Mouse (Mus musculus) kidney, postnatal 0 days (tissue): ENCODE measurements at regions not wholly inside any gene's neighbourhood (a gene's known extent, or its start where the extent isn't known, plus 50 kb on each side); places are given as distances from the start of the nearest gene placed in this dataset.

Experiments used
- ATAC-seq: fragments of 200-750 bp; cut with Nextera tagmentation; replicated peaks from 2 replicates; pipeline ENCODE4 v1.8.0; 2017; ENCODE audit warnings: low read depth, moderate number of reproducible peaks, moderate TSS enrichment, moderate library complexity; ENCODE audit not compliant: low FRiP score
- DNase-seq: peaks from one replicate; pipeline ENCODE4 v3.0.0-alpha.2; 2016; ENCODE audit warnings: low spot score
- H3K27ac ChIP-seq: fragments of 300-500 bp; sonication (generic); 2 replicates; pipeline ENCODE4 v1.5.1; 2014; ENCODE audit warnings: mild to moderate bottlenecking
- H3K27me3 ChIP-seq: fragments of 300-500 bp; sonication (generic); 2 replicates; pipeline ENCODE4 v1.6.1; 2014; ENCODE audit warnings: low read length, mixed read lengths; ENCODE audit not compliant: insufficient read depth
- H3K36me3 ChIP-seq: fragments of 300-500 bp; sonication (generic); 2 replicates; pipeline ENCODE4 v1.6.1; 2014; ENCODE audit warnings: low read length, mixed read lengths; ENCODE audit not compliant: insufficient read depth
- H3K4me1 ChIP-seq: fragments of 300-500 bp; sonication (generic); replicated peaks from 2 replicates; pipeline ENCODE4 v1.6.1; 2014; ENCODE audit warnings: antibody characterized with exemption, low read length, mixed read lengths; ENCODE audit not compliant: insufficient read depth
- H3K4me2 ChIP-seq: fragments of 300-500 bp; sonication (generic); 2 replicates; pipeline ENCODE4 v1.6.1; 2014; ENCODE audit warnings: mild to moderate bottlenecking, low read length, moderate library complexity, mixed read lengths
- H3K4me3 ChIP-seq: fragments of 300-500 bp; sonication (generic); replicated peaks from 2 replicates; pipeline ENCODE4 v1.5.1; 2014; ENCODE audit warnings: low read depth, low read length
- H3K9ac ChIP-seq: fragments of 300-500 bp; sonication (generic); 2 replicates; pipeline ENCODE4 v1.6.1; 2014; ENCODE audit warnings: low read depth, low read length
- H3K9me3 ChIP-seq: fragments of 300-500 bp; sonication (generic); replicated peaks from 2 replicates; pipeline ENCODE4 v1.6.1; 2016; ENCODE audit warnings: low read length, inconsistent platforms, mixed read lengths
- CTCF ChIP-seq: IDR thresholded peaks from 2 replicates; pipeline ENCODE4 v1.5.1; 2016; ENCODE audit warnings: antibody characterized with exemption, low read depth, mild to moderate bottlenecking, moderate library complexity
- WGBS: fragments of 180-500 bp; shearing (Covaris S2); extraction: QIAGEN DNeasy Blood & Tissue Kit; methylation state at CpG from one replicate; pipeline ENCODE4 v1.1.7; 2014; 5-methylcytosine and 5-hydroxymethylcytosine counted together

DNA sequence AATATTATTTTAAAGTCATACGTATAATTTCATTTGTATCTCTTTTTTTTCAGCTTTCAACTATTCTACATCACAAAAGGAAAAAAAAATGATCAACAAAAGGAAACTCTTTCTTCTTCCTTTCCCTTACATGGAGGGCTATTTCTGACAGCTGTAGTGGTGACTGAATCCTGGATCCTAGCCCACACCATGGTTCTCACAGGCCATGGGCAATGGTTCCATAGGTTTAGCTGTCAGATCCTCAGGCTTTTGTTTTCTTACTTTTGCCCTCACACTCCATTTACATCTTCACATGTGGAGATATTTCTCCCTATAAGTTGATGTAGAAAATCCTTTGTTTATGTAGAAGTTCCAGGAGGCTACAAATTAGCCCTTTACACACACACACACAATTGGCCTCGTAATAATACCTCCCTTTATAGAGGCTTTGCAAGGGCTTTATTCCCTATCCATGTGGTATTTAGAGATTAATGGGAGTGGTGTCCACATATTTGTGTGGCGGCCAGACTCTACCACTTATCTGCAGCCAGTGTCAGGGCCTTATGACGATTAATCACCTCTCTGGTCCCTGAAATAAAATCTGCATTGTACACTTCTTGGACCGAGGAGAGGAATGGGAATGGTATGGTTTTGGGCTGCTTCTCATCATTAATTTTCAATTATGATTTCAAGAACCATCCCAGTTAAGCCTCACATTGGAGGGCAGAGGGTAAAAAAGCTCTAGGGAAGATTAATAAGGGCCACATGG lies 1057.0 kb downstream of the Flrt2 start:
- H3K27me3 ChIP-seq = no peaks in the 10 kb centered on the region
- TF ChIP-seq CTCF = no peak
- no peaks in the 10 kb centered on the region for H3K9me3 ChIP-seq
- WGBS = 61% methylated on average over 5 of the region's 5 CpGs
- no peak overlapping the region for H3K9ac ChIP-seq
- no peak overlapping the region for H3K4me3 ChIP-seq
- no peaks in the 10 kb centered on the region for H3K4me1 ChIP-seq
- ATAC-seq (no peak), DNase-seq (peak; percentile 62)
- no peak overlapping the region for H3K27ac ChIP-seq
- no peak overlapping the region for H3K4me2 ChIP-seq
- H3K36me3 ChIP-seq = no peaks in the 10 kb centered on the region

DNA sequence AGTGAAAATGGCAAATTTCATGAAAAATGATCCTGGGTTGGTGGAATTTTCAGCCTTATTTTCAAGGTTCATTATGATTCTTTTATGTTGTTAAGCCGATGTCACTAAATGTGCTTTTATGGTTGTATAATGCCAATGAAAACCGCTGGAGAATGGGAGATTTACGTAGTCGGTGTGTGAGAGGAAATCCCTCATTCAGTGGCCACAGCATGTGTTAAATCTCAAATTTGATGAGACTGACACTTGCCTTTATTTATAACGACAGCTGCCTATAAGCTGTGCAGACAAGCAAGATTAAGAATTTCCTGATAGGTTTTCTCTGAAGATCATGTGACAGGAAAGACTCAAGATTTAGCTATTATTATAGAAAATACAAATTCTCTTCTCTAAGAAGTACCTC lies 1062.7 kb downstream of the Flrt2 start:
- Histone ChIP-seq H3K36me3 (no peaks in the 10 kb centered on the region), H3K27ac (no peak overlapping the region), H3K9me3 (no peaks in the 10 kb centered on the region), H3K27me3 (no peaks in the 10 kb centered on the region), H3K9ac (no peak overlapping the region), H3K4me3 (no peak overlapping the region), H3K4me1 (no peaks in the 10 kb centered on the region), H3K4me2 (no peak overlapping the region)
- DNase-seq = no peak
- 64% methylated on average over 5 of the region's 5 CpGs for WGBS
- no peak for ATAC-seq
- TF ChIP-seq CTCF = no peak

GRCm38 (mm10) chr12:96763153-96763552 lies 1071.1 kb downstream of the Flrt2 start:
- no peak overlapping the region for H3K9ac ChIP-seq

DNA sequence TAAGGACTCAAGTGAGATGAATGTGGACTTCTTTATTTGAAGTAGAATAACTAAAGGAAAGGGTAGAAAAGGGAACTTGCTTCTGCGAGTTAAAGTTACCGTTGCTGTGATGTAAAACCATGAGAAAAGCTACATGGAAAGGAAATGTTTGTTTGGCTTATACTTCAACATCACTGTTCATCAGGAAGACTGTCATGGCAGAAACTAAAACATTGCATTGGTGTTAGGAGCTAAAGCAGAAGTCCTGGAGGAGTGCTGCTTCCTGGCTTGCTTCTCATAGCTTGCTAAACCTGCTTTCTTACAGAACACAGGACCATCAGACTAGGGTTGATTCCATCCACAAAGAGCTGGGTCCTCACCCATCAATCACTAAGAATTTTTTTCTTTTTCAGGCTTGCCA lies 1071.6 kb downstream of the Flrt2 start:
- no peak overlapping the region for H3K27ac ChIP-seq
- no peak overlapping the region for H3K4me3 ChIP-seq
- ATAC-seq = no peak

More at GRCm38 (mm10) chr12:96763153-96763552, 1071.1 kb downstream of the Flrt2 start:
- ATAC-seq (no peak), DNase-seq (peak; percentile 9)
- Histone ChIP-seq H3K4me3 (no peak overlapping the region), H3K4me2 (no peak overlapping the region), H3K27ac (no peak overlapping the region), H3K36me3 (no peaks in the 10 kb centered on the region), H3K4me1 (no peaks in the 10 kb centered on the region), H3K27me3 (no peaks in the 10 kb centered on the region), H3K9me3 (no peaks in the 10 kb centered on the region)
- TF ChIP-seq CTCF = no peak
- 44% methylated on average over 5 of the region's 5 CpGs for WGBS

GRCm38 (mm10) chr12:96764186-96764585 lies 1072.2 kb downstream of the Flrt2 start:
- H3K9ac ChIP-seq = no peak overlapping the region
- DNase-seq = peak; percentile 62
- no peak for TF ChIP-seq CTCF
- H3K4me2 ChIP-seq = no peak overlapping the region
- no peaks in the 10 kb centered on the region for H3K27me3 ChIP-seq
- no peaks in the 10 kb centered on the region for H3K9me3 ChIP-seq
- H3K27ac ChIP-seq = no peak overlapping the region
- no peak overlapping the region for H3K4me3 ChIP-seq
- no peak for ATAC-seq
- H3K36me3 ChIP-seq = no peaks in the 10 kb centered on the region
- H3K4me1 ChIP-seq = no peaks in the 10 kb centered on the region

More for the DNA sequence above, 1071.6 kb downstream of the Flrt2 start:
- peak; percentile 2 for DNase-seq
- Histone ChIP-seq H3K9ac (no peak overlapping the region), H3K36me3 (no peaks in the 10 kb centered on the region), H3K4me2 (no peak overlapping the region), H3K27me3 (no peaks in the 10 kb centered on the region), H3K9me3 (no peaks in the 10 kb centered on the region), H3K4me1 (no peaks in the 10 kb centered on the region)
- 59% methylated on average over 2 of the region's 2 CpGs for WGBS
- no peak for TF ChIP-seq CTCF

DNA sequence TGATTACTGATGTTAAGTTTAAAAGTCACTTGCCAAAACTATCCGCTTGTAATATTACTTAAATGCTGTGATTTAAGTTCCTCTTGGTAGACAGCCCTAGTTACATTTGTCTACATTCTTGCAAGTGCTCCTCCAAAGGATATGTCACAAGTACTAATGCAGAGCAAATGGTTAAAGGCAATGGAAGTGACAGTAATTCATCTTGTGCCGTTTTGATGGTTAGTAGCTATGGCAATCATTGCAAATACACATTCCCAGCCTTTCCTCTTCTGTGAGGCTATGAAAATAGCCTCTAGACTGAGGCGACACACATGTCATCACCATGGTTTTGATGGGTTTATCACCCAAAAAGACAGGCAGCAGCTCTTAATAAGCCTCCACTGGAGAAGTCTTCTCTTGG lies 1079.2 kb downstream of the Flrt2 start:
- Histone ChIP-seq H3K27ac (no peak overlapping the region), H3K4me2 (no peak overlapping the region), H3K4me3 (no peak overlapping the region), H3K27me3 (no peaks in the 10 kb centered on the region), H3K9me3 (no peaks in the 10 kb centered on the region), H3K36me3 (no peaks in the 10 kb centered on the region), H3K4me1 (no peaks in the 10 kb centered on the region), H3K9ac (no peak overlapping the region)
- TF ChIP-seq CTCF = no peak
- ATAC-seq (no peak; the same call in 1 of the 2 replicates), DNase-seq (peak; percentile 62)
- WGBS = 52% methylated on average over 3 of the region's 3 CpGs

- Histone ChIP-seq H3K4me3 (no peak overlapping the region), H3K4me1 (no peaks in the 10 kb centered on the region), H3K9me3 (no peaks in the 10 kb centered on the region), H3K36me3 (no peaks in the 10 kb centered on the region), H3K4me2 (no peak overlapping the region), H3K27ac (no peak overlapping the region), H3K9ac (no peak overlapping the region), H3K27me3 (no peaks in the 10 kb centered on the region)
- TF ChIP-seq CTCF = no peak
- peak; percentile 29 for DNase-seq
- ATAC-seq = no peak
- 46% methylated on average over 1 of the region's 1 CpGs for WGBS
Observed at GRCm38 (mm10) chr12:96821376-96821775, 1129.3 kb downstream of the Flrt2 start.
